Mouse (Mus musculus): ENCODE measurements around the gene Gnb3.
"Not testable (repeated sequence)": the region's sequence is repeated elsewhere in the genome, so short reads cannot be mapped to it uniquely, and the experiment has no call there.

Gene Gnb3

GRCm38 (mm10) chr6:124803061-124803460 is 37.0 kb downstream of the Gnb3 start:
- no peak for DNase-seq (ENCODE audit: extremely low read depth, low read depth)

GRCm38 (mm10) chr6:124802400-124802799 is 37.7 kb downstream of the Gnb3 start:
- not testable (repeated sequence) for DNase-seq (ENCODE audit: extremely low read depth, low read depth)

GRCm38 (mm10) chr6:124796200-124796599 is 43.9 kb downstream of the Gnb3 start:
- no peak for DNase-seq (ENCODE audit: extremely low read depth, low read depth)

GRCm38 (mm10) chr6:124795781-124796180 is 44.3 kb downstream of the Gnb3 start:
- DNase-seq (ENCODE audit: extremely low read depth, low read depth), result no peak

- DNase-seq (ENCODE audit: extremely low read depth, low read depth), result no peak
Observed at GRCm38 (mm10) chr6:124791911-124792310, 48.2 kb downstream of the Gnb3 start.

GRCm38 (mm10) chr6:124790121-124790520 is 50.0 kb downstream of the Gnb3 start:
- no peak for DNase-seq (ENCODE audit: extremely low read depth, low read depth)

GRCm38 (mm10) chr6:124789519-124789918 is 50.6 kb downstream of the Gnb3 start:
- no peak for DNase-seq (ENCODE audit: extremely low read depth, low read depth)

GRCm38 (mm10) chr6:124787722-124788121 is 52.4 kb downstream of the Gnb3 start:
- DNase-seq (ENCODE audit: extremely low read depth, low read depth), result no peak

- no peak for DNase-seq (ENCODE audit: extremely low read depth, low read depth)
Observed at GRCm38 (mm10) chr6:124786756-124787420, 53.2 kb downstream of the Gnb3 start.

Data from MEL-GATA-1-ER (cell line).